8 mouse cellular contexts compared by ENCODE assay signal in the genomic region with DNA sequence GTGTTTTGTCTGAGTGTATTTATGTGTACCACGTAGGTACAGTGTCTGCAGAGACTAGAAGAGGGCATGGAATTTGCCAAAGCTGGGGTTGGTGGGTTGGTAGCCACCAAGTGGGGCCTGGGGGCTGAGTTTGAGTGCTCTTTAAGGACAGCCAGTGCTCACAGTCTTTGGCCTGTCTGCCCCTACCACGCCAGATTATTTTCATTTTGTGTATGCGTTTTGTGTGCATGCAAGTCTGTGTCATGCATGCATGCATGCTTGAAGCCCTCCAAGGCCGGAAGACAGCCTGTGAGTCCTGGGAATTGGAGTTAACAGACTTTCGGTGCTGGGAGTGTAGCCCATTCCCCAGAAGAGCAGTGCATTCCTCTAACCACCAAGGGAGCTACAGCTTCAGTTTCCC. TPM values are rescaled to one million over a fixed set of nuclear protein-coding genes. Genes with fewer than 3 reads are reported as not detected.
A peak's percentile ranks its signal among the peaks of the same experiment; 100 is the strongest.
DNase-seq lines count a peak whose midpoint lies in the region; ATAC-seq and TF ChIP-seq lines count a peak whose summit lies in the region.

No protein-coding gene starts in this region.

- peaks cover 25% of the 10 kb centered on the region for H3K36me3 ChIP-seq in lung, embryonic 16.5 days (ENCODE audit: control insufficient read depth, insufficient read depth, low read length)
- H3K36me3 ChIP-seq in forebrain, embryonic 12.5 days (replicated peaks) = peaks cover 32% of the 10 kb centered on the region
- H3K36me3 ChIP-seq in limb, embryonic 13.5 days = peaks cover 51% of the 10 kb centered on the region
- H3K36me3 ChIP-seq in small intestine, adult 2 months (ENCODE audit: control insufficient read depth, insufficient read depth, low read length) = peaks cover 44% of the 10 kb centered on the region

- no peak overlapping the region for H3K27ac ChIP-seq in lung, embryonic 16.5 days (ENCODE audit: low read length)
- H3K27ac ChIP-seq in forebrain, embryonic 12.5 days = no peak overlapping the region
- no peak overlapping the region for H3K27ac ChIP-seq in limb, embryonic 13.5 days
- peak overlapping the region; percentile 93; the same call in 1 of the 2 replicates for H3K27ac ChIP-seq in small intestine, adult 2 months (ENCODE audit: insufficient read depth, low read depth, low read length)

- TF ChIP-seq POLR2A in small intestine, adult 2 months (IDR thresholded peaks at IDR 0.05; ENCODE audit: low read depth, low read length) = no peak

- DNase-seq in lung, postnatal 36 days = no peak
- DNase-seq in layer of hippocampus, postnatal 25 days (ENCODE audit: extremely low spot score in 1 of 2, low spot score in 1 of 2) = no peak
- no peak for DNase-seq in right cerebral cortex, postnatal 4 days
- no peak for DNase-seq in ovary, postnatal 10 days (ENCODE audit: low spot score)

- TF ChIP-seq CTCF in small intestine, adult 2 months (IDR thresholded peaks at IDR 0.05; ENCODE audit: extremely low read depth, insufficient read length, insufficient replicate concordance, low read depth, low read length) = no peak

- H3K4me2 ChIP-seq in lung, embryonic 16.5 days (ENCODE audit: low read depth, low read length) = peak overlapping the region; percentile 83
- H3K4me2 ChIP-seq in forebrain, embryonic 12.5 days = peak overlapping the region; percentile 84
- peak overlapping the region; percentile 87 for H3K4me2 ChIP-seq in limb, embryonic 13.5 days (replicated peaks)

- peak overlapping the region; percentile 94 for H3K4me3 ChIP-seq in lung, embryonic 16.5 days (ENCODE audit: low read length)
- peak overlapping the region; percentile 89; the same call in 1 of the 2 replicates for H3K4me3 ChIP-seq in forebrain, embryonic 12.5 days (replicated peaks)
- peak overlapping the region; percentile 73 for H3K4me3 ChIP-seq in limb, embryonic 13.5 days
- H3K4me3 ChIP-seq in small intestine, adult 2 months (ENCODE audit: low read depth, low read length) = peak overlapping the region; percentile 16

- H3K27me3 ChIP-seq in lung, embryonic 16.5 days (ENCODE audit: control insufficient read depth, insufficient read depth, low read depth, low read length) = no peaks in the 10 kb centered on the region
- no peaks in the 10 kb centered on the region for H3K27me3 ChIP-seq in forebrain, embryonic 12.5 days
- H3K27me3 ChIP-seq in limb, embryonic 13.5 days = no peaks in the 10 kb centered on the region
- no peaks in the 10 kb centered on the region for H3K27me3 ChIP-seq in small intestine, adult 2 months (ENCODE audit: control insufficient read depth, insufficient read depth, low read length)

- 68% methylated on average over 5 of the region's 5 CpGs for WGBS in lung, embryonic 16.5 days
- WGBS in forebrain, embryonic 12.5 days = 85% methylated on average over 5 of the region's 5 CpGs
- WGBS in limb, embryonic 13.5 days = 79% methylated on average over 5 of the region's 5 CpGs
- 74% methylated on average over 5 of the region's 5 CpGs for WGBS in small intestine, adult 2 months

- H3K9ac ChIP-seq in lung, embryonic 16.5 days (ENCODE audit: low read length) = peak overlapping the region; percentile 98; the same call in 1 of the 2 replicates
- 0 out of 2 replicates have a peak overlapping the region, but pooled peaks have one; percentile 90 for H3K9ac ChIP-seq in forebrain, embryonic 12.5 days
- H3K9ac ChIP-seq in limb, embryonic 13.5 days = peak overlapping the region; percentile 50

- H3K9me3 ChIP-seq in lung, embryonic 16.5 days (ENCODE audit: control insufficient read depth, low read length) = no peaks in the 10 kb centered on the region
- no peaks in the 10 kb centered on the region for H3K9me3 ChIP-seq in forebrain, embryonic 12.5 days
- H3K9me3 ChIP-seq in limb, embryonic 13.5 days = no peaks in the 10 kb centered on the region

- no peak for ATAC-seq in lung, embryonic 16.5 days (ENCODE audit: low read depth)
- no peak for ATAC-seq in forebrain, embryonic 12.5 days (ENCODE audit: low FRiP score)
- ATAC-seq in limb, embryonic 13.5 days (ENCODE audit: low FRiP score, low read depth) = no peak

- peaks cover 35% of the 10 kb centered on the region for H3K4me1 ChIP-seq in lung, embryonic 16.5 days (replicated peaks; ENCODE audit: control insufficient read depth, insufficient read depth, low read length)
- peaks cover 32% of the 10 kb centered on the region for H3K4me1 ChIP-seq in forebrain, embryonic 12.5 days
- peaks cover 28% of the 10 kb centered on the region for H3K4me1 ChIP-seq in limb, embryonic 13.5 days
- peaks cover 26% of the 10 kb centered on the region for H3K4me1 ChIP-seq in small intestine, adult 2 months (ENCODE audit: control insufficient read depth, insufficient read depth, insufficient read length, low read length)

RNA-seq across cellular contexts. Expression of gene Gpx4, which starts 8.4 kb away (rescaled TPM):
- polyA plus RNA-seq in lung, embryonic 16.5 days (2015; fragmentation: Nextera tagmentation; extraction: Ambion mirVana) = 554 and 585 TPM in 2 replicates
- 434 and 458 TPM in 2 replicates for polyA plus RNA-seq in forebrain, embryonic 12.5 days (2016; fragmentation: Nextera tagmentation; extraction: Ambion mirVana)
- polyA plus RNA-seq in limb, embryonic 13.5 days (2015; fragmentation: Nextera tagmentation; extraction: Ambion mirVana) = 462 and 477 TPM in 2 replicates
- polyA plus RNA-seq in small intestine, adult 2 months (2012; rRNA removed) = 388 and 646 TPM in 2 replicates
- 100 to 1,000 TPM; 486 to 515 TPM for total RNA-seq in layer of hippocampus, postnatal 25 days (2021)

RNA-seq across cellular contexts. Expression of gene Polr2e, which starts 15.8 kb away (rescaled TPM):
- polyA plus RNA-seq in lung, embryonic 16.5 days (2015; fragmentation: Nextera tagmentation; extraction: Ambion mirVana) = 194 and 210 TPM in 2 replicates
- polyA plus RNA-seq in forebrain, embryonic 12.5 days (2016; fragmentation: Nextera tagmentation; extraction: Ambion mirVana) = 183 and 184 TPM in 2 replicates
- polyA plus RNA-seq in limb, embryonic 13.5 days (2015; fragmentation: Nextera tagmentation; extraction: Ambion mirVana) = 244 and 254 TPM in 2 replicates
- polyA plus RNA-seq in small intestine, adult 2 months (2012; rRNA removed) = 140 and 186 TPM in 2 replicates
- 10 to 100 TPM; 86.6 to 91.0 TPM for total RNA-seq in layer of hippocampus, postnatal 25 days (2021)

RNA-seq across cellular contexts. Expression of gene Arhgap45, which starts 38.9 kb away (rescaled TPM):
- polyA plus RNA-seq in lung, embryonic 16.5 days (2015; fragmentation: Nextera tagmentation; extraction: Ambion mirVana) = 18.1 and 21.8 TPM in 2 replicates
- polyA plus RNA-seq in forebrain, embryonic 12.5 days (2016; fragmentation: Nextera tagmentation; extraction: Ambion mirVana) = 3.4 and 3.6 TPM in 2 replicates
- polyA plus RNA-seq in limb, embryonic 13.5 days (2015; fragmentation: Nextera tagmentation; extraction: Ambion mirVana) = 7.3 and 7.6 TPM in 2 replicates
- 23.2 and 36.8 TPM in 2 replicates for polyA plus RNA-seq in small intestine, adult 2 months (2012; rRNA removed)
- 1 to 10 TPM; 3.3 to 4.3 TPM for total RNA-seq in layer of hippocampus, postnatal 25 days (2021)

RNA-seq across cellular contexts. Expression of gene Sbno2, which starts 50.0 kb away (rescaled TPM):
- 18.7 and 19.1 TPM in 2 replicates for polyA plus RNA-seq in lung, embryonic 16.5 days (2015; fragmentation: Nextera tagmentation; extraction: Ambion mirVana)
- 14.8 and 16.4 TPM in 2 replicates for polyA plus RNA-seq in forebrain, embryonic 12.5 days (2016; fragmentation: Nextera tagmentation; extraction: Ambion mirVana)
- polyA plus RNA-seq in limb, embryonic 13.5 days (2015; fragmentation: Nextera tagmentation; extraction: Ambion mirVana) = 13.5 and 15.2 TPM in 2 replicates
- 61.2 and 126 TPM in 2 replicates for polyA plus RNA-seq in small intestine, adult 2 months (2012; rRNA removed)
- 10 to 100 TPM; 14.5 to 22.0 TPM for total RNA-seq in layer of hippocampus, postnatal 25 days (2021)

RNA-seq across cellular contexts. Expression of gene Abca7, which starts 59.1 kb away (rescaled TPM):
- polyA plus RNA-seq in lung, embryonic 16.5 days (2015; fragmentation: Nextera tagmentation; extraction: Ambion mirVana) = 4.9 and 5.6 TPM in 2 replicates
- 5.8 and 5.9 TPM in 2 replicates for polyA plus RNA-seq in forebrain, embryonic 12.5 days (2016; fragmentation: Nextera tagmentation; extraction: Ambion mirVana)
- 1.8 and 1.9 TPM in 2 replicates for polyA plus RNA-seq in limb, embryonic 13.5 days (2015; fragmentation: Nextera tagmentation; extraction: Ambion mirVana)
- 18.1 and 33.4 TPM in 2 replicates for polyA plus RNA-seq in small intestine, adult 2 months (2012; rRNA removed)
- total RNA-seq in layer of hippocampus, postnatal 25 days (2021) = 10 to 100 TPM in 1 of 2 experiments, 1 to 10 TPM in 1; 9.6 to 10.2 TPM

Comparison
In these comparisons a context has a peak if more than half of its experiments do, and no peak if none do; other contexts are left out.
1. H3K4me3 ChIP-seq: peak in every context shown above with its lines; median percentile 94 in lung, embryonic 16.5 days; 89 in forebrain, embryonic 12.5 days; 73 in limb, embryonic 13.5 days; 16 in small intestine, adult 2 months.